Mouse (Mus musculus) E14TG2a.4 (cell line): ENCODE measurements around the gene Zfpl1.

Source experiments
- CTCF ChIP-seq: conservative IDR thresholded peaks from 2 replicates; pipeline ENCODE4 v1.5.1; 2014; ENCODE audit warnings: low read length
- NANOG ChIP-seq: IDR thresholded peaks from 2 replicates; pipeline ENCODE4 v1.6.1; 2014; ENCODE audit warnings: borderline replicate concordance, low read length, mixed read lengths

GRCm38 (mm10) chr19:6102169-6102853 is 17.6 kb upstream of the Zfpl1 start:
- TF ChIP-seq CTCF: no peak
- no peak for TF ChIP-seq NANOG
